Mouse (Mus musculus) CH12.LX (cell line): ENCODE results near the gene Cry2.

Experiments
- CHD1 ChIP-seq: IDR thresholded peaks from 2 replicates; pipeline ENCODE4 v1.6.1; 2012; ENCODE audit warnings: low read depth, low read length, improper control_type of control experiment, inconsistent platforms
- MAX ChIP-seq: IDR thresholded peaks from 2 replicates; pipeline ENCODE4 v1.6.1; 2011; ENCODE audit warnings: low read length, improper control_type of control experiment

DNA sequence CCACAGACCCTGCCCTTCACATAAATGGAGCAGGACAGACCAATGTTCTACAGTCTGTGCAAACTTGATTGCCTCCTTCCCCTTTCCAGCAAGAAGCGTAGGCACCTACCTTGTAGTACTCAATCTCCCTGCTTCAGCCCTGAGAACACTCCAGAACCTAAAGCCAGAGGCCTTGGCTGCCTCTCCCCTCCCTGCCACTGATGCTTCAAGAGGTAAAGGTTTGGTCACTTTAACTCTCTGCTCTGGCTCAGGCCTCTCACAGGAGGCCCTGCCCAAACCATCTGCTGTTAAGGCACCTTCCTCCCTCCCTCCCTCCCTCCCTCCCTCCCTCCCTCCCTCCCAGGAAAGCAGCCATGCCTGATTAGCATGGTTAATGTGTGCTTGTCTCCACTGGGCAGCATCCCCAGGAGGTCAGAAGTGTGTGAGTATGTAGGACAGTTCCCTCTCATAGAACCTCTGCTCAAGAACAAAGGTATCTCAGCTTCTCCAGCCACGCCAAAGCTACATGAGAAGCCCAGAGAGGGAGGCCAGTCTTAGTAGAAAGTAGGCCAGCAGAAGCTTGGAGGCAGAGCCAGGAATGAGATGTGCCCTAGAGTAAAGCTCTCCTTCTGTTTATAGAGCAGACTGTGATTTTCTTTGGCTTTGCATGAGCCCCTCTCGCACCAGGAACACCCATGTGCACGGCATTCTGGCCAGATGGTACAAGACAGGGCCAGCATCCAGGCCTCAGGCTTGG lies 31.1 kb downstream of the Cry2 start:
- no peak for TF ChIP-seq MAX
- TF ChIP-seq CHD1, result no peak
